Mouse (Mus musculus) lung, postnatal 0 days (tissue): Measurements from ENCODE around the gene Adck1. TPM values are rescaled to one million over a fixed set of nuclear protein-coding genes. Genes with fewer than 3 reads are reported as not detected.
"Not testable (repeated sequence)": the region's sequence is repeated elsewhere in the genome, so short reads cannot be mapped to it uniquely, and the experiment has no call there.

Experiments used
- ATAC-seq: fragments of 200-750 bp; cut with Nextera tagmentation; 2 replicates; pipeline ENCODE4 v1.8.0; 2017; ENCODE audit warnings: moderate library complexity
- DNase-seq: peaks from one replicate; pipeline ENCODE4 v3.0.0-alpha.2; 2016; ENCODE audit warnings: low spot score
- H3K27ac ChIP-seq: fragments of 300-500 bp; sonication (generic); 2 replicates; pipeline ENCODE4 v1.5.1; 2014; ENCODE audit warnings: antibody characterized with exemption, mild to moderate bottlenecking, low read length, mixed read lengths
- H3K27me3 ChIP-seq: fragments of 300-500 bp; sonication (generic); replicated peaks from 2 replicates; pipeline ENCODE4 v1.6.1; 2014; ENCODE audit warnings: low read length, mixed read lengths; ENCODE audit not compliant: insufficient read depth
- H3K36me3 ChIP-seq: fragments of 300-500 bp; sonication (generic); 2 replicates; pipeline ENCODE4 v1.6.1; 2014; ENCODE audit warnings: low read length, mixed read lengths; ENCODE audit not compliant: insufficient read depth
- H3K4me1 ChIP-seq: fragments of 300-500 bp; sonication (generic); 2 replicates; pipeline ENCODE4 v1.6.1; 2014; ENCODE audit warnings: antibody characterized with exemption, low read depth, low read length, mixed read lengths; ENCODE audit not compliant: insufficient read depth
- H3K4me2 ChIP-seq: fragments of 300-500 bp; sonication (generic); replicated peaks from 2 replicates; pipeline ENCODE4 v1.6.1; 2014; ENCODE audit warnings: low read depth, mild to moderate bottlenecking, low read length, moderate library complexity, mixed read lengths
- H3K4me3 ChIP-seq: fragments of 300-500 bp; sonication (generic); 2 replicates; pipeline ENCODE4 v1.5.1; 2014; ENCODE audit warnings: low read depth, low read length
- H3K9ac ChIP-seq: fragments of 300-500 bp; sonication (generic); replicated peaks from 2 replicates; pipeline ENCODE4 v1.6.1; 2014; ENCODE audit warnings: low read depth, mild to moderate bottlenecking
- H3K9me3 ChIP-seq: fragments of 300-500 bp; sonication (generic); 2 replicates; pipeline ENCODE4 v1.6.1; 2016; ENCODE audit warnings: low read length, mixed read lengths
- CTCF ChIP-seq: IDR thresholded peaks from 2 replicates; pipeline ENCODE4 v1.5.1; 2016; ENCODE audit warnings: antibody characterized with exemption, mild to moderate bottlenecking
- EP300 ChIP-seq: IDR thresholded peaks from 2 replicates; pipeline ENCODE4 v1.6.1; 2016; ENCODE audit warnings: antibody characterized with exemption, mild to moderate bottlenecking, control low read depth
- WGBS: fragments of 180-500 bp; shearing (Covaris S2); extraction: QIAGEN DNeasy Blood & Tissue Kit; methylation state at CpG from one replicate; pipeline ENCODE4 v1.1.7; 2014; 5-methylcytosine and 5-hydroxymethylcytosine counted together
- polyA plus RNA-seq: library from polyadenylated mRNA; unstranded; fragments of >200 nt; fragmentation: Nextera tagmentation; extraction: Ambion mirVana; gene quantifications from 2 replicates; pipeline ENCODE4 v1.2.1, GENCODE M21; 2015

Adck1 gene
- polyA plus RNA-seq: 12.5 and 12.9 TPM in 2 replicates

DNA sequence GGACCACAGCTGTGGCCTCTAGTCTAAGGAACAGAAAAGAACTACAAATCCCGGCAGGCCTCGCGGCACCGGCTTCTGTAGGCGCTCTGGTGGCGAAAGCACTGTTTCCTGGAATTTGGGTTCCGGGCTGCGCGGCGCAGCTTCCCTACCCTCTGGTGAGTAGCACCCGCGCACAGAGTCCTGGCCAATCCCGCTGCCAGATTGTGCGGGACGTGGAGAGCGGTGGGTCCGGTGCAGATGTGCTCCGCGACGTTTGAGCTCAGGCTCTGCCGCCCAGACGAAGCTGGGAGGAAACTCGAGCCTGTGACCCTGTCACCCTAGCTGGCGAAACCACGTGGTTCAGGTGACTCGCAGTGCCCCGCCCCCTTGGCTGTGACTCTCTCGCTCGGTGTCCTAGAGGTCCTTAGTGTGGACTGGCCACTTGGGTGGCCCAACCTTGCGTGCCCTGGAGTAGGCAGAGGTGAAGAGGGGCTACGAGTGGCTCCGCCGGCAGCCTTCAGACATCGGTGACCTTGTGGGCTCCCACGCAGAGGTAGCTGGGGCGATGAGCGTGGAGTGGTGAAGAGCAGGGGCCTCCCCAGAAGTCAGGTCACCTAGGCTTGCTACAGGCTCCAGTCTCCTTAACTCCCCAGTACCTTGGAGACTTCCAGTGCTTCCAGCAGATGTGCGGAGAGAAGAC is at the start of gene Adck1:
TSS of gene Adck1 (plus strand) at position 114 of the 679 bp plus-strand sequence.
- Histone ChIP-seq H3K27ac (peak within 1 kb of the TSS; percentile 79), H3K4me3 (peak within 1 kb of the TSS; percentile 77), H3K27me3 (no peaks in the 10 kb centered on the region), H3K36me3 (no peaks in the 10 kb centered on the region), H3K9ac (peak within 1 kb of the TSS; percentile 63), H3K4me1 (peaks cover 4% of the 10 kb centered on the region; the same call in 1 of the 2 replicates), H3K4me2 (peak within 1 kb of the TSS; percentile 90), H3K9me3 (no peaks in the 10 kb centered on the region)
- DNase-seq: peak; percentile 93
- peak; percentile 98 for ATAC-seq
- WGBS: under 1% methylated on average over 38 of the region's 38 CpGs
- no peak for TF ChIP-seq EP300
- TF ChIP-seq CTCF: no peak

DNA sequence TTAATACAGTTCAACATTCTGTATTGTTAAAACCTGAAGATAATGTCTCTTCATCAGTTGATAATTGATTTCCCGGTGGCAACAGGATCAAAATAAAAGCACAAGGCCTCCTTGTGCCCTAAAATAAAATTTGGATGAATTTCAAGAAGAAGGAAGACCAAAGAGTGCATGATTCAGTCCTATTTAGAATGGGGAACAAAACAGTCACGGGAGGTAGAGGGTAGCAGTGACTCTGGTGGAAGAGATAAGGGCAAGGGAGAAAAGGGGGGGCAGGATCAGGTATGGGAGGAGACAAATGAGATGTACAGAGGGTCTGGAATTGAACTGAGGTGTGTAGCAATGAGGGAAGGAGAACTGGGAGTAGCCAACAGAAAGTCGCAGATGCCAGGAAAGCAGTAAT is 45.8 kb upstream of the Adck1 start:
- Histone ChIP-seq H3K9ac (no peak overlapping the region), H3K4me1 (no peaks in the 10 kb centered on the region), H3K27ac (no peak overlapping the region), H3K4me3 (no peak overlapping the region), H3K36me3 (no peaks in the 10 kb centered on the region), H3K27me3 (no peaks in the 10 kb centered on the region), H3K4me2 (no peak overlapping the region), H3K9me3 (no peaks in the 10 kb centered on the region)
- no peak for TF ChIP-seq CTCF
- TF ChIP-seq EP300: no peak
- ATAC-seq: no peak
- 74% methylated on average over 3 of the region's 3 CpGs for WGBS
- no peak for DNase-seq

DNA sequence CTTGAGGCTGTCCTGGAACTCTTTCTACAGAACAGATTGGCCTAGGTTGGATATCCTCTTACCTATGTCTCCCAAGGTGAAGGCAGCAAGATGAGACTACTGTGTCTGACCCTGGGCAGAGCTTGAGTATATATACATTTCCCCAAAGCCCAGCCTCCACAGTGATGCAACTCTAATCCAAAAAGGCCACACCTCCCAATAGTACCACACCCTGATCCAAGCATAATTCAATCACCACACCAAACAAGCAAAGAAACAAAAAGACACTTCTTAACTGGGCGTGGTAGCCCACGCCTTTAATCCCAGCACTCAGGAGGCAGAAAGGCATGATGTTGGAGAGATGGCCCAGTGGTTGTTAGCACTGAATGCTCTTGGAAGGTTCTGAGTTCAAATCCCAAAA is 36.4 kb upstream of the Adck1 start, which contains the start of gene Gm5039:
TSS of gene Gm5039 (minus strand) at position 101 of the 400 bp plus-strand sequence.
- not testable (repeated sequence) for DNase-seq, H3K9me3 ChIP-seq, H3K4me1 ChIP-seq, H3K9ac ChIP-seq, H3K27ac ChIP-seq, H3K27me3 ChIP-seq, H3K4me2 ChIP-seq, ATAC-seq, H3K4me3 ChIP-seq, H3K36me3 ChIP-seq
- WGBS: 82% methylated on average over 2 of the region's 2 CpGs

DNA sequence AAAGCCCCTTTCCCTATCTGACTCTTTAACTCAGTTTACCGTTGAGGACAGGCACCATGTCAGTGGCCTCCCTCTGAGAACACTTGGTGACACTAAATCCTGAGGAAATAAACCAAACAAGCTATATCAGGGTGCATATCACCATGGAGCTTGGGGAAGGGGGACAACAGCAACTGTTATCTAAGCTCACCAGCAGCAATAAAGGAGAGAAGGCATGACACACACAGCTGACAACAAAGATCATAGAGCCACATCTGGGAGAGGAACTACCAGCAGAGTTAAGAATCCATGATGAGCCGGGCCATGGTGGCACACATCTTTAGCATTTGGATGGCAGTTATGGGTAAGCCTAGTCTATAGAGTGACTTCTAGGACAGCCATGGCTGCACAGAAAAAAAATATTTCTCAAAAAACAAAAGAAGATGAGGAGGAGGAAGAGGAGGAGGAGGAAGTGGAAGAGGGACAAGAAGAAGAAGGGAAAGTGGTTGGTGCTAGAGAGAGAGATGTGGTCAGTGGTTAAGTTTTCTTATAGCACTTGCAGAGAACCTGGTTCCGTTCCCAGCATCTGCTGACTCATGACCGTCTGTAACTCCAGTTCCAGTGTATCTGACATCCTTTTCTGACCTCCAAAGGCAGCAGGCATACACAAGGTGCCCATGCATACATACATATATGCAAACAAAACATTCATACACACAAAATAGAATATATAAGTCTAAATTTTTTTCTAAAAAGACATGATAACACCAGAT is 23.5 kb upstream of the Adck1 start:
- H3K4me2 ChIP-seq, H3K36me3 ChIP-seq, DNase-seq, H3K27me3 ChIP-seq, H3K27ac ChIP-seq, H3K9me3 ChIP-seq, ATAC-seq, H3K4me3 ChIP-seq, H3K4me1 ChIP-seq, H3K9ac ChIP-seq: not testable (repeated sequence)
- 64% methylated on average over 4 of the region's 4 CpGs for WGBS

DNA sequence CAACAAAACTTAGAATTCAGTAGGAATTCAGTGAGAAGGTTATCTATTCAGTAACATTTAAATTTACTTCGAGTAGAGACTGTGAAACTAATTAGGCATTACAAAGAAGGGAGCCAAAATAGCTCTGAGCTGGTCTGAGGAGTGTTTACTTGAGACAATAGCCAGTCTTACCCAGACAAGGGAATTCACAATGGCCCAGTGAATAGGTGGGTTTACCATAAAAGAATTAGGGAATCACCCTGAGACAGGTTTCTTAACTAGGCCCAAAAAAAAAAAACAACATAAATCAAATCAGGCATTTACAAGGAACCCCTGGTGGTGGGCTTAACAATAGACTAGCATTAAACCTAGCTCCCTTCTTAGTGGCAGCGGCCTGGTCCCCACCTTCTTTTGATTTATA is 19.1 kb upstream of the Adck1 start:
- ATAC-seq, H3K9me3 ChIP-seq, H3K36me3 ChIP-seq, H3K4me1 ChIP-seq, H3K4me2 ChIP-seq, H3K9ac ChIP-seq, H3K4me3 ChIP-seq, H3K27me3 ChIP-seq, H3K27ac ChIP-seq, DNase-seq: not testable (repeated sequence)
- WGBS: 53% methylated on average over 2 of the region's 2 CpGs

DNA sequence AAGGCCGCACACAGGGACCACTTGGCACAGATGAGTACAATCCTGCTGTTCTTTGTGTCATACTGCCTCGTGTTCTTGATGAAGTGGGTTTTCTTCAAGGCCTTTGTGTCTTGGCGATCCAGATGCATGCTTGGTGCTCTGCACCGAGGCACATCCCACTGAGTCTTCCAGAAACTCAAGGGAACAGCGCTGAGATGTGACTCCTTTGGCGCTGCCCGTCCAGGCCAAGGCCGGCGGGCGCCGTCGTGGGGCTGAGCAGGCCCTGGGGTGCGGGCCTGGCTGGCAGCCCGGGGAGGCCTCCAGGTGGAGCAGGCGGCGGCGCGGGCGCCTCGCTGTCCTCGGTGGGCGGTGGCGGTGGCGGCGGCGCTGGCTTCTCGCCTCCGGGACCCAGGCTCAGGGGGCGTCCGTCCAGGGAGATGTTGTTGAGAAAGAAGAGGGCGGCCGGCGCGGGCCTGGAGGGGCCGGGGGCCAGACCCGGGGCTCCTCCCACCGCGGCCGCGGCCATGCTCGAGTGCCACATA is 6.1 kb upstream of the Adck1 start:
- Histone ChIP-seq H3K9ac (no peak overlapping the region), H3K4me1 (no peaks in the 10 kb centered on the region), H3K4me2 (peak overlapping the region; percentile 50), H3K27me3 (no peaks in the 10 kb centered on the region), H3K9me3 (no peaks in the 10 kb centered on the region), H3K27ac (no peak overlapping the region), H3K4me3 (peak overlapping the region; percentile 18; the same call in 1 of the 2 replicates), H3K36me3 (no peaks in the 10 kb centered on the region)
- WGBS: 20% methylated on average over 27 of the region's 41 CpGs
- TF ChIP-seq EP300: no peak
- no peak for TF ChIP-seq CTCF
- DNase-seq (no peak), ATAC-seq (peak; percentile 52)
